Mouse (Mus musculus) neural tube, embryonic 13.5 days (tissue): Measurements from ENCODE around the gene Saysd1. TPM values are rescaled to one million over a fixed set of nuclear protein-coding genes. Genes with fewer than 3 reads are reported as not detected.
A peak's percentile ranks its signal among the peaks of the same experiment; 100 is the strongest.

Experiments used
- ATAC-seq: fragments of 200-750 bp; cut with Nextera tagmentation; 2 replicates; pipeline ENCODE4 v1.8.0; 2017; ENCODE audit warnings: low read depth, mild to moderate bottlenecking, moderate TSS enrichment, moderate library complexity
- H3K27ac ChIP-seq: fragments of 300-500 bp; sonication (generic); replicated peaks from 2 replicates; pipeline ENCODE4 v1.5.1; 2015; ENCODE audit warnings: moderate library complexity, mild to moderate bottlenecking, inconsistent platforms
- H3K27me3 ChIP-seq: fragments of 300-500 bp; sonication (generic); 2 replicates; pipeline ENCODE4 v1.6.1; 2015; ENCODE audit warnings: mild to moderate bottlenecking, inconsistent platforms
- H3K36me3 ChIP-seq: fragments of 300-500 bp; sonication (generic); 2 replicates; pipeline ENCODE4 v1.6.1; 2015; ENCODE audit warnings: mild to moderate bottlenecking, inconsistent platforms
- H3K4me1 ChIP-seq: fragments of 300-500 bp; sonication (generic); replicated peaks from 2 replicates; pipeline ENCODE4 v1.6.1; 2015; ENCODE audit warnings: inconsistent platforms
- H3K4me2 ChIP-seq: fragments of 300-500 bp; sonication (generic); 2 replicates; pipeline ENCODE4 v1.6.1; 2015; ENCODE audit warnings: inconsistent platforms, mild to moderate bottlenecking, moderate library complexity
- H3K4me3 ChIP-seq: fragments of 300-500 bp; sonication (generic); 2 replicates; pipeline ENCODE4 v1.5.1; 2015; ENCODE audit warnings: mild to moderate bottlenecking, inconsistent platforms
- H3K9ac ChIP-seq: fragments of 300-500 bp; sonication (generic); 2 replicates; pipeline ENCODE4 v1.6.1; 2015; ENCODE audit warnings: moderate library complexity, mild to moderate bottlenecking, inconsistent platforms
- H3K9me3 ChIP-seq: fragments of 300-500 bp; sonication (generic); 2 replicates; pipeline ENCODE4 v1.6.1; 2016; ENCODE audit warnings: inconsistent platforms
- WGBS: fragments of 180-500 bp; shearing (Covaris S2); methylation state at CpG from one replicate; pipeline ENCODE4 v1.1.7; 2015; 5-methylcytosine and 5-hydroxymethylcytosine counted together
- polyA plus RNA-seq: library from polyadenylated mRNA; unstranded; fragments of >200 nt; fragmentation: Nextera tagmentation; extraction: Ambion mirVana; gene quantifications from 2 replicates; pipeline ENCODE4 v1.2.1, GENCODE M21; 2015

Saysd1 gene
- polyA plus RNA-seq, 1 experiment from 2014 or later = 14.3 TPM

DNA sequence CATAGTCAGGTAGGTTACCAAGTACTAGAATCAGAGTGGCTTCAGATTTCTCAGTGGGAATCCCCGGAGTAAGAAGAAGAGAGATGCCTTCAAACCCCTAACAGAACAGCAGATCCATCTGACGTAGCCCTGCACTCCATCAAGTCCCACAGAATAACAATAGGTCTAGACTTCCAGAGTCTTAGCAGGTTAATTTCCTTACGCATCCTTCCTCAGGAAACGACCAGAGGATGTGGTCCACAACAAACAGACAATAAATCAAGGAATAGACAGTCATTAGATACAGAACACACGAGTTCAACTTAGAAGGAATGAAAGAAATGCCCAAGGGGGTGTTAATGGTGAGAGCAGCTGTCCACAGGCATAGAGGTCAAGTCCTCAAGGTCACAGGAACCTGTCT is 43.4 kb downstream of the Saysd1 start:
- WGBS = 48% methylated on average over 5 of the region's 5 CpGs
- no peaks in the 10 kb centered on the region for H3K9me3 ChIP-seq
- no peak for ATAC-seq

GRCm38 (mm10) chr14:20093493-20093892 is 44.8 kb downstream of the Saysd1 start:
- 23% methylated on average over 7 of the region's 7 CpGs for WGBS
- ATAC-seq = no peak
- Histone ChIP-seq H3K27me3 (peaks cover 7% of the 10 kb centered on the region; the same call in 1 of the 2 replicates), H3K4me2 (no peak overlapping the region), H3K36me3 (no peaks in the 10 kb centered on the region), H3K9me3 (no peaks in the 10 kb centered on the region), H3K4me3 (no peak overlapping the region), H3K27ac (no peak overlapping the region), H3K9ac (no peak overlapping the region), H3K4me1 (no peaks in the 10 kb centered on the region)

More for the DNA sequence above, 43.4 kb downstream of the Saysd1 start:
- no peaks in the 10 kb centered on the region for H3K36me3 ChIP-seq
- H3K27me3 ChIP-seq = peaks cover 7% of the 10 kb centered on the region; the same call in 1 of the 2 replicates
- no peak overlapping the region for H3K9ac ChIP-seq
- no peak overlapping the region for H3K4me3 ChIP-seq
- H3K4me2 ChIP-seq = no peak overlapping the region
- no peak overlapping the region for H3K27ac ChIP-seq
- no peaks in the 10 kb centered on the region for H3K4me1 ChIP-seq

DNA sequence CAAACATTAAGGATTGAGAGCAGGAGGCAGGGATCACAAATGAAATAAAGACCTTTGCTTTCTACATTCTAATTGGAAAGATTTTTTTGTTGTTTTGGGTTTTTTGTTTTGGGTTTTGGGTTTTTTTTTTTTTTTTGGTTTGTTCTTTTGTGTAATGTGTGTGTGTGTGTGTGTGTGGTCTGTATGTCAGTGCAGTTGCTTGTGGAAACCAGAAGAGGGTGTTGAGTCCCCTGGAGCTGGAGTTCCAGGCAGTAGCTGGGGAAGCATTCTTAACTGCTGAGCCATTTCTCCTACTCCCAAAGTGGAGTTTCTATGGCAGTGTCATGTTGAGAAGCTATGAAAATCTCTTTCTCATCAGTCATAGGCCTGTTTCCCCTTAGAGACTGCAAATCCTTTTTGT is 54.0 kb downstream of the Saysd1 start:
- Histone ChIP-seq H3K4me1 (peaks cover 22% of the 10 kb centered on the region), H3K27ac (no peak overlapping the region), H3K4me2 (no peak overlapping the region), H3K9me3 (no peaks in the 10 kb centered on the region), H3K4me3 (no peak overlapping the region), H3K9ac (no peak overlapping the region), H3K36me3 (no peaks in the 10 kb centered on the region), H3K27me3 (no peaks in the 10 kb centered on the region)
- ATAC-seq = no peak

- ATAC-seq = peak; percentile 98
- Histone ChIP-seq H3K9me3 (no peaks in the 10 kb centered on the region), H3K4me1 (peaks cover 22% of the 10 kb centered on the region), H3K27ac (peak overlapping the region; percentile 96), H3K4me3 (peak overlapping the region; percentile 57), H3K27me3 (no peaks in the 10 kb centered on the region), H3K9ac (peak overlapping the region; percentile 77), H3K36me3 (no peaks in the 10 kb centered on the region), H3K4me2 (peak overlapping the region; percentile 72)
- 3% methylated on average over 55 of the region's 56 CpGs for WGBS
Measured at GRCm38 (mm10) chr14:20082536-20083325, 55.6 kb downstream of the Saysd1 start.

- Histone ChIP-seq H3K9me3 (no peaks in the 10 kb centered on the region), H3K4me3 (peak overlapping the region; percentile 57), H3K27me3 (no peaks in the 10 kb centered on the region), H3K9ac (peak overlapping the region; percentile 77), H3K4me1 (peaks cover 22% of the 10 kb centered on the region), H3K4me2 (peak overlapping the region; percentile 72), H3K27ac (peak overlapping the region; percentile 96), H3K36me3 (peaks cover 2% of the 10 kb centered on the region; the same call in 1 of the 2 replicates)
- ATAC-seq = 0 out of 2 replicates have a peak, but pooled peaks have one; percentile 2
- 70% methylated on average over 5 of the region's 5 CpGs for WGBS
Measured at GRCm38 (mm10) chr14:20081937-20082533, 56.3 kb downstream of the Saysd1 start.

DNA sequence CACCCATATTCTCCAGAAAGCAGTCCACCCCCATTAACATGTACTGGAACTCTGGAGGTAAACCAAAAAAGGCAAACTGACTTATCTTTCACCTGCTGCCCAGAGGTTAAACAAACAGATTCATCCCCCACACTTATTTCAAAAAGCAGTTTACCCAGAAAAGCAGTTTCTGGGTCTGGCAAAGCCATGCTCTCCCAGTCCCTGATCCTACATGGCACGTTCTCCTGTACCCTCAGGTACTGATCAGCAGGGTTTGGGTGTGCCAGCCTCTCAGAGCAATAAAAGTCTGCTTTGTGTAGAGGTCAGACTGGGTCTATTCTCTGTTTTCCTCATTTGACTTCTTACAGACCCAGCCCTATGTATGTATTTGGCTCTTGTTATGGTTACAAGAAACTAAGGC is 57.2 kb downstream of the Saysd1 start:
- H3K4me2 ChIP-seq = no peak overlapping the region
- no peak overlapping the region for H3K27ac ChIP-seq
- no peaks in the 10 kb centered on the region for H3K9me3 ChIP-seq
- peaks cover 6% of the 10 kb centered on the region; the same call in 1 of the 2 replicates for H3K36me3 ChIP-seq
- 69% methylated on average over 1 of the region's 1 CpGs for WGBS
- no peak overlapping the region for H3K4me3 ChIP-seq
- no peak overlapping the region for H3K9ac ChIP-seq
- no peaks in the 10 kb centered on the region for H3K27me3 ChIP-seq
- peaks cover 22% of the 10 kb centered on the region for H3K4me1 ChIP-seq
- ATAC-seq = no peak

GRCm38 (mm10) chr14:20077181-20077580 is 61.2 kb downstream of the Saysd1 start:
- no peak overlapping the region for H3K4me3 ChIP-seq
- H3K9me3 ChIP-seq = no peaks in the 10 kb centered on the region
- no peak for ATAC-seq
- WGBS = 81% methylated on average over 6 of the region's 6 CpGs
- no peaks in the 10 kb centered on the region for H3K27me3 ChIP-seq
- no peak overlapping the region for H3K4me2 ChIP-seq
- no peak overlapping the region for H3K9ac ChIP-seq
- H3K27ac ChIP-seq = no peak overlapping the region
- H3K4me1 ChIP-seq = peaks cover 12% of the 10 kb centered on the region
- peaks cover 6% of the 10 kb centered on the region; the same call in 1 of the 2 replicates for H3K36me3 ChIP-seq

DNA sequence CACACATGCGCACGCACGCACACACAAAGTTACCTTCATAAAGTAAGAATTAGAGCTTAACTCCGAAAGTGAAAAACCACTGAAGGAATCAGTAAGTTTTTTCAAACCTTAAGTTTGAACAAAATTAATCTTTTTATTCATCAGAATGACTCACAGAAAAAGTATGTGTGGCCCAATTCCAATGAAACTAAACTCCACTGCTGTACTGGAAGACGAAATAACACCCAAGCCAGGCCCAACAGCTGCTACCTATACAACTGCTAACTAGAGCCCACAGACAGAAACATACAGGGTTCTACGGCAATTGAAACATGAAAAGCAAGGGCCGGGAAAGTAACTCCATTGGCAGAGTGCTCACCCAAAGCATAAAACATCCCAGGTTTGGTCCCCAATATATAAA is 62.8 kb downstream of the Saysd1 start:
- Histone ChIP-seq H3K4me2 (no peak overlapping the region), H3K36me3 (peaks cover 6% of the 10 kb centered on the region; the same call in 1 of the 2 replicates), H3K27me3 (no peaks in the 10 kb centered on the region), H3K9me3 (no peaks in the 10 kb centered on the region), H3K4me1 (no peaks in the 10 kb centered on the region), H3K27ac (no peak overlapping the region), H3K4me3 (no peak overlapping the region), H3K9ac (no peak overlapping the region)
- WGBS = 92% methylated on average over 7 of the region's 7 CpGs
- ATAC-seq = no peak

DNA sequence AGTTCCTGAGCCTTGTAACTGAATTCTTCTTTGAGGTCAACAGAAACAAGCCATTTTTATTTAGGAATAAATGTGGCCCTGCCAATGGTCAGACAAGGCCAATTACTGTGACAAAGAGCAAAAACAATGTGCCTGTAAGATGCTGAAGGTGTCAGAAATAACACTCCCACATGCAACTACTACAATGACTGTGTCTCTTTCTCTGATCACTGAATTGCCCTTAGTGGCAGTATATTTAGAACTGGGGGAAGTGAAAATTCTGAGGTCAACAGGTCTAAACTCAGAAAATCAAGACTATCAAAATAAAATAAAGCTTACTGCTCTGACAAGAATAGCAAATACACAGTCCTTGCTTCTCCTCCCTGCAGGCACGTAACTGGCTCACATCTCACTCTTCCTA is 63.6 kb downstream of the Saysd1 start:
- Histone ChIP-seq H3K4me2 (no peak overlapping the region), H3K27ac (no peak overlapping the region), H3K36me3 (peaks cover 6% of the 10 kb centered on the region; the same call in 1 of the 2 replicates), H3K4me3 (no peak overlapping the region), H3K27me3 (no peaks in the 10 kb centered on the region), H3K9me3 (no peaks in the 10 kb centered on the region), H3K4me1 (no peaks in the 10 kb centered on the region), H3K9ac (no peak overlapping the region)
- 66% methylated on average over 1 of the region's 1 CpGs for WGBS
- no peak for ATAC-seq

- Histone ChIP-seq H3K4me3 (no peak overlapping the region), H3K4me2 (no peak overlapping the region), H3K27me3 (no peaks in the 10 kb centered on the region), H3K4me1 (0 out of 2 replicates have a peak, but pooled peaks cover 4% of the 10 kb centered on the region), H3K9ac (no peak overlapping the region), H3K9me3 (no peaks in the 10 kb centered on the region), H3K36me3 (no peaks in the 10 kb centered on the region), H3K27ac (no peak overlapping the region)
- no peak for ATAC-seq
Measured at GRCm38 (mm10) chr14:20070629-20071028, 67.7 kb downstream of the Saysd1 start.

DNA sequence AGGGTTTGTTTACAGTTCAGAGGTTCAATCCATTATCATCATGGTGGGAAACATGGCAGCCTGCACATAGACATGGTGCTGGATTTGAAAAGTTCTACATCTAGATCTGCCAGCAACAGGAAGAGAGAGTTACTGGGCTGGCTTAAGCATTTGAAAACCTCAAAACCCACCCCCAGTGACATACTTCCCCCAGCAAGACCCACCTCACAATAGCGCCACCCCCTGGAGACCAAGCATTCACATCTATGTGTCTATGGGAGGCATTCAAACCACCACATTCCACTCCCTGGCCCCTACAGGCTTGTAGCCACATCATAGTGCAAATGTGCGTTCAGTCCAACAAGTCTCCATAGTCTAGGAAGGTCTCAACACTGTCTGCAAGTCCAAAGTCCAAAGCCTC is 70.0 kb downstream of the Saysd1 start:
- Histone ChIP-seq H3K9ac (no peak overlapping the region), H3K36me3 (no peaks in the 10 kb centered on the region), H3K4me1 (0 out of 2 replicates have a peak, but pooled peaks cover 4% of the 10 kb centered on the region), H3K27ac (no peak overlapping the region), H3K4me3 (no peak overlapping the region), H3K27me3 (no peaks in the 10 kb centered on the region), H3K9me3 (no peaks in the 10 kb centered on the region), H3K4me2 (no peak overlapping the region)
- 87% methylated on average over 2 of the region's 2 CpGs for WGBS
- ATAC-seq = no peak

- no peaks in the 10 kb centered on the region for H3K27me3 ChIP-seq
- no peak overlapping the region for H3K4me3 ChIP-seq
- peak; percentile 71 for ATAC-seq
- no peaks in the 10 kb centered on the region for H3K36me3 ChIP-seq
- H3K4me2 ChIP-seq = no peak overlapping the region
- H3K4me1 ChIP-seq = 0 out of 2 replicates have a peak, but pooled peaks cover 4% of the 10 kb centered on the region
- WGBS = 35% methylated on average over 18 of the region's 18 CpGs
- H3K9me3 ChIP-seq = no peaks in the 10 kb centered on the region
- no peak overlapping the region for H3K27ac ChIP-seq
- peak overlapping the region; percentile 17; the same call in 1 of the 2 replicates for H3K9ac ChIP-seq
Measured at GRCm38 (mm10) chr14:20067293-20068074, 70.8 kb downstream of the Saysd1 start.
